Mouse (Mus musculus): ENCODE measurements around the gene Rnase11.
A peak's percentile ranks its signal among the peaks of the same experiment; 100 is the strongest.

Gene Rnase11

GRCm38 (mm10) chr14:51050063-51050462, at the start of gene Rnase11:
Rnase11 (minus strand) TSS chr14:51050163.
- DNase-seq = no peak

- DNase-seq = no peak
These were observed 49.0 kb upstream of the Rnase11 start for GRCm38 (mm10) chr14:51098921-51099320.

GRCm38 (mm10) chr14:51098300-51098699, 48.3 kb upstream of the Rnase11 start:
- peak; percentile 71 to 84 for DNase-seq

GRCm38 (mm10) chr14:51095736-51096524, 46.0 kb upstream of the Rnase11 start:
- DNase-seq = no peak

GRCm38 (mm10) chr14:51094921-51095320, 45.0 kb upstream of the Rnase11 start:
- no peak for DNase-seq

- DNase-seq = no peak
These were observed 44.3 kb upstream of the Rnase11 start for GRCm38 (mm10) chr14:51094096-51094875.

- no peak for DNase-seq
These were observed 43.5 kb upstream of the Rnase11 start for GRCm38 (mm10) chr14:51093496-51093895.

- no peak for DNase-seq
These were observed 42.2 kb upstream of the Rnase11 start for GRCm38 (mm10) chr14:51092073-51092620.

GRCm38 (mm10) chr14:51090921-51091900, 41.2 kb upstream of the Rnase11 start, which contains the start of the genes Rnase4 and Ang:
Rnase4 (plus strand) TSS chr14:51091077.
Ang (plus strand) TSS chr14:51091150.
- peak; percentile 52 to 55 for DNase-seq

GRCm38 (mm10) chr14:51090077-51090781, 40.3 kb upstream of the Rnase11 start:
- peak; percentile 83 to 85 for DNase-seq

- no peak for DNase-seq
These were observed 39.7 kb upstream of the Rnase11 start for GRCm38 (mm10) chr14:51089674-51090076.

- DNase-seq = peak; percentile 97 to 98
These were observed 39.2 kb upstream of the Rnase11 start for GRCm38 (mm10) chr14:51088970-51089673.

- peak; percentile 87 to 90 for DNase-seq
These were observed 38.4 kb upstream of the Rnase11 start for GRCm38 (mm10) chr14:51088166-51088969.

- no peak for DNase-seq
These were observed 37.8 kb upstream of the Rnase11 start for GRCm38 (mm10) chr14:51087762-51088161.

GRCm38 (mm10) chr14:51085911-51086310, 35.9 kb upstream of the Rnase11 start:
- DNase-seq = no peak

- DNase-seq = no peak
These were observed 35.1 kb upstream of the Rnase11 start for GRCm38 (mm10) chr14:51085086-51085485.

GRCm38 (mm10) chr14:51083805-51084204, 33.8 kb upstream of the Rnase11 start:
- no peak for DNase-seq

GRCm38 (mm10) chr14:51082599-51083581, 32.9 kb upstream of the Rnase11 start:
- DNase-seq = peak; percentile 60 to 75

- no peak for DNase-seq
These were observed 31.1 kb upstream of the Rnase11 start for GRCm38 (mm10) chr14:51081035-51081434.
